Mouse (Mus musculus): ENCODE measurements at regions not wholly inside any gene's neighbourhood (a gene's known extent, or its start where the extent isn't known, plus 50 kb on each side); places are given as distances from the start of the nearest gene placed in this dataset.

DNA sequence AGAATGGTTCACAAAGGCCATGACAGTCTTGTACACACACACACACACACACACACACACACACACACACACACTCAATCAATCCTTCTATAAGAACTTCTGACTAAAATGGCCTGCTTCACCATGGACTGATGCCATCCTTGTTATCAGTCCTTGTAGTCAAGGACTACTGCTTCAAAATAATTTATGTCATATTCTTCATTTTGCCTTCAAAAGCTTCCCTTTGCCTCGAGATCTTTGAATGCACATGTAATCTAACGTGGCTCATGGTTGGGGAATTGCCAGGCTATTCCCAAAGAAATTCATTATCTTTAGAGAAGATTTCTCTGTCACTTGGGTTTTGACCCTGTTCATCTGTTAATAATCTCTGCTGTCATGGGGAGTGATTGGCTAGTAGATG lies 278.0 kb upstream of the Cdyl start:
- DNase-seq (ENCODE audit: low spot score in 2 of 2): no peak

GRCm38 (mm10) chr13:35383000-35383623 lies 276.5 kb upstream of the Cdyl start:
- DNase-seq (ENCODE audit: low spot score in 2 of 2): no peak

- DNase-seq (ENCODE audit: low spot score in 2 of 2): no peak
These were observed 276.0 kb upstream of the Cdyl start for GRCm38 (mm10) chr13:35383624-35384018.

DNA sequence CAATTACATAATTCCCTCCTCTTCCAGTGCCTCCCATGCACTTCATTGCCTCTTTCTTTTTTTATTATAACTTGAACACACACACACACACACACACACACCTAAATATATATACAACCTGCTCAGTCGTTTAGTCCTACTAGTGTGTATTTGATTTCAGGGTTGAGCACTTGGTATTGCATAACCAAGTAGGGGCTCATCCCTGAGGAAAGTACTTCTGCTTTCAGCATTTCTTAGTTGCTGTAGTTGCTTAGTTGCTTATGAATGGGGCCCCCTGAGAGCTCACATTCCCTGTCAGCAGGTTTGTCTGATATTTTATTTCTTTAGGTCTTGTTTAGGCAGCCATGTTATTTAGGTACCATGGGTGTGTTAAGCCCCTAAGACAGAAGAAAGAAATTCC lies 271.3 kb upstream of the Cdyl start:
- DNase-seq (ENCODE audit: low spot score in 2 of 2): no peak

- no peak for DNase-seq (ENCODE audit: low spot score in 2 of 2)
These were observed 269.7 kb upstream of the Cdyl start for GRCm38 (mm10) chr13:35389781-35390525.

DNA sequence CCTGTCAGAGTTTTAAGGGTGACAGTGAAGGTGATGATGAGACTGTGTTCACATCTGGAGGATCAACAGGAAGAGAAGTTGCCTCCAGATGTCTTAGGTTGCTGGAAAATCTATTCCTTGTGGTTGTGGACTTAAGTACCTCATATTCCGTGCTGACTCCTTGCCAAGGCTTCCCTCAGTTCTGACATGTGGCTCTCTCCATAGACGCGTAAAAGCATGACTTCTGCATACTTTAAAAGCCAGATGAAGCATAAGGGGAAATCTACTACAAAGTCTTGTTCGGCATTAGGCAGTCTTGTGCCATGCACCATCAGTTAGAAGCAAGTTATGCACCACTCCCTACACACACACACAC lies 269.1 kb upstream of the Cdyl start:
- no peak for DNase-seq (ENCODE audit: low spot score in 2 of 2)

DNA sequence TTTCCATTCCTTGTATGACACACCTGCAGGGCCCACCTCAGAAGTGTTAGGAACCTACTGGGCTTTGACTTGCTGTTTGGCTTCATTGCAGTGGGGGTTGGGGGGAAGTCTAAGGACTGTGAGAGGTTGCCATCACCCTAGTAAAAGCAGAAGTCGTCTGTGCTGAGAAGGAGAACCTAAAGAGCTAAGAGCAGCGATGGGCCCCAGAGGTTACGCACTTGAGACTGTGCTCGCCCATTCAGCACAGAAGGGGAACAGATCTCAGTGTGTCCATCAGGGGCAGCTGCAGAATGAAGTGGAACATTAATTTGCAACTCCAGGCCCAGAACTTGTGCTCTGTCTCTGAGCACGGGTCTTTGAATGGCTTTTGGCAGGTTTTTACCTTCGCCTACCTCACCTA lies 267.5 kb upstream of the Cdyl start:
- no peak for DNase-seq (ENCODE audit: low spot score in 2 of 2)

- DNase-seq (ENCODE audit: low spot score in 2 of 2): no peak
These were observed 264.4 kb upstream of the Cdyl start for GRCm38 (mm10) chr13:35395192-35395591.

GRCm38 (mm10) chr13:35395630-35396029 lies 264.0 kb upstream of the Cdyl start:
- DNase-seq (ENCODE audit: low spot score in 2 of 2): no peak

GRCm38 (mm10) chr13:35397166-35397565 lies 262.5 kb upstream of the Cdyl start:
- no peak for DNase-seq (ENCODE audit: low spot score in 2 of 2)

- DNase-seq (ENCODE audit: low spot score in 2 of 2): no peak
These were observed 261.4 kb upstream of the Cdyl start for GRCm38 (mm10) chr13:35398192-35398591.

- no peak for DNase-seq (ENCODE audit: low spot score in 2 of 2)
These were observed 256.8 kb upstream of the Cdyl start for GRCm38 (mm10) chr13:35402856-35403255.

- DNase-seq (ENCODE audit: low spot score in 2 of 2): no peak
These were observed 255.2 kb upstream of the Cdyl start for GRCm38 (mm10) chr13:35404428-35404827.

GRCm38 (mm10) chr13:35405384-35405783 lies 254.2 kb upstream of the Cdyl start:
- DNase-seq (ENCODE audit: low spot score in 2 of 2): no peak

- DNase-seq (ENCODE audit: low spot score in 2 of 2): no peak
These were observed 242.1 kb upstream of the Cdyl start for GRCm38 (mm10) chr13:35417500-35417899.

DNA sequence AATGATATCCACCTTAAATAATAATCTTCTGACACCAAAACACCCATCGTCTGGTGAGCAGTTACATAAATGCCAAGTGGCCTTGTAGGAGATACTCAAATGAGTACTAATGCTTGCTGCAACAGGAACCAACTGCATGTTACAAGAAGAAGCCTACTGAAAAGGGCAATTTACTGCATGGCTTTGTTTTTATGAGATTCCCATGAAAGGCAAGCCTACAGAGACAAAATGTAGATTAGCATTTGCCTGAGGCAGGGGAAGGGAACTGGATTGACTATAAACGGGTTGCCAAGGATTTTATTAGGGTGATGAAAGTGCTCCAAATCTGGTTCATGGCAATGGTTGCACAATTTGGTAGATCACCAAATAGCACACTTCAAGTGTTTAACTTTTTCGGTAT lies 239.6 kb upstream of the Cdyl start:
- no peak for DNase-seq (ENCODE audit: low spot score in 2 of 2)

- no peak for DNase-seq (ENCODE audit: low spot score in 2 of 2)
These were observed 233.6 kb upstream of the Cdyl start for GRCm38 (mm10) chr13:35426061-35426460.

DNA sequence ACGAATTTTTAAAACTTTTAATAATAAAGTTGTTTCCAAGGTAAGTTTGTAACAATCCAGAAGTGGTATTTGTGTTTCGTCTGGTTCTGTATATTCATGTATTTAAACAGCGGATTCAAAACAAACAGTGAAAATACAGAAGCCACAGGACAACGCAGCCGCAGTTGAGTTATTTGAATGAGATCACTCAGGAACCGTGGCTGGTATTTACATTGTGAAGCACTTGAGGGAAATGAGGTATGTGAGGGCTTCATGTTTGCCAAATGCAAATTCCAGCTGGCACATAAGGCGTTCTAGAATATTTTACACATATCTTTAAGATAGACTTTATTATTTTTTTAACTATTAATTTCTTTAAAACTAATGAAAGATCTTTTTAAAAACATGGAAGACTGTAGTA lies 224.5 kb upstream of the Cdyl start:
- DNase-seq (ENCODE audit: low spot score in 2 of 2): no peak

DNA sequence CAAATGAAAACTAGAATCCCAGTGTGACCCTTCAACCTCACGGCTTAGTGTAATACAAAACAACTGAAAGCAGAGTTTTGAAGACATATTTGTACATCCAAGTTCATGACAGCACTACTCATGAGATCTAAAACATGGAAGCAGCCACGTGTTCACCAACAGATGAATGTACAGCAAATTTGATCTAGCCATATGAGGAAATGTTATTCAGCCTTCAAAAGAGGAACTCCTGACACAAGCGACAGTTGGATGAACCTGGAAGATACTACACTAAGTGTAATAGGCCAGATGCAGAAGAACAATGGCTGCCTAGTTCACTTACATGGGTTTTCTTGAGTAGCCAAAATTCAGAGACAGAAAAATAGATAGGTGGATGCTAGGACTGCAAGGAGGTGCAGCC lies 212.0 kb upstream of the Cdyl start:
- no peak for DNase-seq (ENCODE audit: low spot score in 2 of 2)

DNA sequence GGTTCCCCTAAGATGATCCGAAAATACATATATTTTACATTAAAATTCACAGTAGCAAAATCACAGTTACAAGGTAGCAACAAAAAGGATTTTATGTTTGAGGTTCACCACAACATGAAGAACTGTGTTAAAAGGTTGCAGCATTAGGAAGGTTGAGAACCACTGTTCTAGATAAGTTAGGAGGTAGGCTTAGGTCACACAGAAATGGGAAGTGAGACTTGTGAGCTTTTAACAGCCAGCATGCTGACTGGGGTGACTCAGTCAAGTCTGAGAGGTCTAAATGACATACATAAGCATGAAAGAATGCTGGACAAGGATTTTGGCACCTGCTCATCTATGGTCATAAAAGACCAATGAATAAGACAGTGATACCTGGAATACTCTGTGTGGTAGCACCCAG lies 207.2 kb upstream of the Cdyl start:
- no peak for DNase-seq (ENCODE audit: low spot score in 2 of 2)

DNA sequence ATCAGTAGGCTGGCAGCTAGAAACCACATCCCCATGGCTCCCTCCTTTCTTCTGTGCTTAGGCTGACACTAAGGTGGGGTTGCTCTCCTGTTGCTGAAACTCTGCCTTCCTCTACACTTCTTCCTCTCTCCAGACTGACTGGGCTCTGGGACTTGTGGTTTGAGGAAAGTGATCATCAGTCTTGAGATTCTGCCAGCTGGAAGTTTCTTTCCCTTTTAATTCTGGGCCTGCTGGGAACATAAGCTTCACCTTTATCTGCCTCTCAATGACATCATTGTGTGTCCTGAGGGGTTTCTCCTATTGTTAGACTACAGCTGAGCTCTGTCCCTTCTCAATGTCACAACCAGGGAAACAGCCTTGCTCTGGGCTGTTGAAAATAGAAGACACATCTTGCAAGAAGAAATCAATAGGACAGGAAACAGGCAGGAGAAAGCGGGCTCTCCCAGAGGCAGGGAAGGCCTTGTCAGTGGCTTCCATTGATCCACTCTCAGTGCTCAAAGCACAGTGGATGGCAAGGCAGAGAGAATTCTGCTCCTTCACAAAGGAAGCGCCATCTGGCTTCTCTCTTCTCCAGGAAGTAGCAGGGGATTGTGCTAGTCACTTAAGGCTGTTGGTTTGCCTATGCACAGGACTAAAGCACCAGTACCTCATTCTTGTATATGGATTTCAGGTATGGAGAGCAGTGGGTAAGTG lies 206.3 kb upstream of the Cdyl start:
- no peak for DNase-seq (ENCODE audit: low spot score in 2 of 2)

GRCm38 (mm10) chr13:35460051-35460450 lies 199.6 kb upstream of the Cdyl start:
- no peak for DNase-seq (ENCODE audit: low spot score in 2 of 2)

DNA sequence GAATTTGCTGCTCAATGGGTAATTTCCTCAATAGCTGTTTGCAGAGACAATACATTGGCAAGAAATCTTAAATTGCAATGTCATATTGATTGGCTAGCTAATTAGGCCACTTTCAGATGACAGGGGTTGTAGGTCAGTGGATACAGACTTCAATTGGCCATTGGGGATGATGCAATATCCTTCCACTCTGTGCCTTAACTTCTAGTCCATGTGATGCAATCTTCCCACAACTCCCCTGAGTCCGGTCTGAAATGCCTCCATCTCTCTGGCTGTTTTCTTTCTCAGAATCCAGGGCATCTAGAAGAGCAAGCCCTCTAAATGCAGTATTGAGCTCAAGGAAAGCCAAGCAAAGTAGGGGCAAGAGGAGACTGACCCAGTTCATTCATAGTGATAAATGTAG lies 196.4 kb upstream of the Cdyl start:
- DNase-seq (ENCODE audit: low spot score in 2 of 2): no peak
